Mouse (Mus musculus): ENCODE data around the gene Dock1. TPM values are rescaled to one million over a fixed set of nuclear protein-coding genes. Genes with fewer than 3 reads are reported as not detected.

Gene Dock1
- total RNA-seq (2021) = 1 to 10 TPM; 7.3 to 8.8 TPM
- long read RNA-seq, experiment 1 = 0 reads
- long read RNA-seq, experiment 2, partial matches to known transcripts = 1 of 5 reads
- long read RNA-seq, experiment 2, other reads (novel, unspliced or antisense) = 3 of 5 reads

DNA sequence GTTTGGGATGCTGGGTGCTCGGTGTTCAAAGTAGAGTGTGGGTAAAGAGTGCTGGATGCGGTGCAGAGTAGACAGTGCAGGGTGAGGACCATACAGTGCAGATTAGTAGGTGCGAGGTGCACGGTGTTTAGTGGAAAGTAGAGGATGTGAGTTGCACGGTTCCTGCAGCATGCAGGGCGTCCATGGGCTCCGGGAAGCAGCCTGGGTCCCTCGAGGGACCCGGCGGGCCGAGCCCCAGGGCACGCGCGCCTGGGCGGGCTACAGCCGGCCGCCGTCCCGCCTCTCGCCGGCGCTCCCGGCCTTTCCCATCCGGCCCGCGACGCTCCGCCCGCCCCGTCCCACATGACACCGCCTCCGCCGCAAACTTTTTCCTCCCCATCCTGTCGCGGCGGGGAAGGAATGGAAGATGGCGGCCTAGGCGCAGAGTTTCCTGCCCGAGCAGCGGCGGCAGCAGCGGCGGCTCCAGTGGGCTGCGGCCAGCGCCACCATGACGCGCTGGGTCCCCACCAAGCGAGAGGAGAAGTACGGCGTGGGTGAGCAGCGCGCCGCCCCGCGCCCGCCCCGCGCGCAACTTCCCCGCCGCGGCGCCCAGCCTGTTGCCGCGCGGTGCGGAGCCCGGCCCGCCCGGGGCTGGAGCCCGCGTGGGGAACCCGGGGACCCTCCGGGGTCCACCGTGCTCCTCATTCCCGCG is at the start of gene Dock1:
Dock1 (plus strand) TSS at position 343 of the 691 bp plus-strand sequence.
- peak; percentile 64 to 68 for DNase-seq
- intact Hi-C loops (cut with DNase I) = no loop called here

DNA sequence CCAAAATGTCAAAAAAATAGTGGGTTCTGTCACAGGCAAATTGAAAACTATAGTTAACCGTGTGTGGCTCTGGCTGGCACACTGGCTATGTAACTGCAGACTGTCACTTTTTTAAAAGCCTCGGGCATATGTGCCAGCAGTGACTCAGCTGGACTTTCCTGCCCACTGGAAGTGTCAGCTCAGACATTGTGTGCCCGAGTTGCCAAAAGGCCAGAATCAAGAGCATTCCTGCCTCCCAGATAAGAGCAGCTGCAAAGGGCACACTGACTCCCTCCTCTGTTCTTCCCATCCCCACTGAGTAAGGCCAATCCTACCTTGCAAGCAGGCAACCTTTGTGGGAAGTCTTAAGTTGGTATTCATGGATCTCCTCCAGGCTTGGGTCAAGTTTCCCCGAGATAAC is 42.5 kb upstream of the Dock1 start:
- intact Hi-C loops (cut with DNase I) = no loop called here
- DNase-seq = no peak

DNA sequence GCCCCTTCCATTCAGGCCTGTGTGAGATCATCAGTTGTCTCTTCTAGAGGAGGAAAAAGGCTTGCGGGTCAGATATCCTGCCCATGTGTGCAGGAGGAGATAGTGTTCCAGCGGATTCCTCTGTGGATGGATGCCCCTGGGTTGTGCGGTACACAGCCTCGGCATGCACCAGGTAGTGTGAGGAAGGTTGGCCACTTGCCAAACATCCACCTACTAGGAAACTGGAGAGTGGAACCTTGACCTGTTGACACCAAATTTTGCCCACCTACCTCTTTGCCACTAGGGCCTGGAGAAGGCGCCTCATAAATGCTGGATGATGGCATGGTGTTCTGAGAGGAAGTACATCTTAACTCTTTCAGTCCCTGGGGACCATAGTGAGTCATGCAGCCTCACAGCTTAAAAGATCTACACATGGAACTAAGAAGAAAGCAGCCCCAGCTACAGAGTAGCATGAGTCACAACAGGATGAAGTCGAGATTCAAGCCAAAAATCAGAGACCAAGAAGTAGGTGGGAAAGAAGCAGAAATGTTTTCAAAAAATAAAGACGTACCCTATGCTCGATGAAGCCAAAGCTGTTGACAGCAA is 20.1 kb upstream of the Dock1 start:
- no peak for DNase-seq
- intact Hi-C loops (cut with DNase I) = no loop called here

DNA sequence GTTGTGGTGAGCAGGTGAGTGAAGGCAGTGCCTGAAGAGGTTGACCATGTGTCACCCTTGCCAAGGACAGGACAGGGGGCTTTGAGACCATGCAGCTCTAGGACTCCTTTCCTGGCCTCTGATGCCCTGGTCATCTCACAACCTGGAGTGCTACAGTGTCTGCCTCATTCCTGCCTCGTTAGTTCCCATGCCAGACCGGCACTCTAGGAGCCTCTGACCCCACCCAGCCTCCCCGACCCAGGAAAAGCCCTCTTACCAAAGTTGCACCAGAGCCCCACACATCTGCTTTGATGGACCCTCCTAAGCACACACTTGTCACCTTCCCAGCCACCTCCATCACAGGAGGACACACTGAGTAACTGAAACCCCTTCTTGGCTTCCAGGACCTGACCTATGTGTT is 19.4 kb upstream of the Dock1 start:
- DNase-seq = no peak
- intact Hi-C loops (cut with DNase I) = no loop called here

DNA sequence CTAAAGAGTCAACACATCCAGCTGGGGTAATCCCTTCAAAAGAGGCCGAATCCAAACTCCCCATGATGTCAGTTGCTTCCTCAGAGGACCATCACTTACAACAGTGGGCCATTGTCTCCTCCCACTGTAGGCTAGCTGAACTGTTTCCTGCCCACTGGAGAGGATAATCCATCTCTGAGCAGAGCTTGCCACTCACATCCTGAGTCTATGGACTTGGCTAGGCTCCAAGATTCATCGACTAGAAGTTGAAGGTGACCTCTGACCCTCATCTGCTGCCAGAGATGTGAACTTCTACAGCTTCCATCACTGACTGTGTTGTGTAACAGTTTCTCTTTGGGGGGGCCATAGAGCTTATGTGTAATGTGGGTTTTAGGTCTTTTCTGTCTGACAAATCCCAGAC is 7.2 kb upstream of the Dock1 start:
- no peak for DNase-seq

DNA sequence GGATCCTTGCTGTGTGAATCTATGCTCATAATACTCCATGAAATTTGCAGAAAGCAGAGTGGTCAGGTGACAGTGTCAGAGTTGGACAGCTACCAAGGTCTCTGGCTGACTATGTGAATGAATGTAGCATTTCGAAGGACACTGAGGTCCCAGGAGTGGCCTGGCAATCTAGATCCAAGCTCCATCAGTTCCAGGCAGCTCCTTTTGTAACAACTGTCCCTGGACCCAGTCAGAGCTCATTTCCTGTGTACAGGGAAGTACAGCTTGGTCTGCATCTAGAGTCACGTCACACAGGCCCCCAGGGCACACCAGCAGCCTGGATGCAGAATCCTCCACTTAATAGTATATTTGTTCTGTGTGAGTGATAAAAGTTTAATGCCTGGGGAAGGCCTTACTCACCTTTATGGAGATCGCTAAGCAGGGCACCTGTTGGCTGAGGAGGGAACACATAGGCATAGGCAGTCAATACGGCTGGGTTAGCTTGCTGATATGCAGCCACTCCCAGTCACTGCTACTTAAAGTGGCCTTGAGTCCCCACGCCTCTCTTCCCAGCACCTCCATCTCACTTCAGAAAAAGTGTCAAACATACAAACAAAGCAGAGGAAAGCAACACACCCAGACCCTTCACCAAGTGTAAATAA is 4.7 kb upstream of the Dock1 start:
- intact Hi-C loops (cut with DNase I) = no loop called here
- no peak for DNase-seq

More for the DNA sequence above, 7.2 kb upstream of the Dock1 start:
- intact Hi-C loops (cut with DNase I) = no loop called here

DNA sequence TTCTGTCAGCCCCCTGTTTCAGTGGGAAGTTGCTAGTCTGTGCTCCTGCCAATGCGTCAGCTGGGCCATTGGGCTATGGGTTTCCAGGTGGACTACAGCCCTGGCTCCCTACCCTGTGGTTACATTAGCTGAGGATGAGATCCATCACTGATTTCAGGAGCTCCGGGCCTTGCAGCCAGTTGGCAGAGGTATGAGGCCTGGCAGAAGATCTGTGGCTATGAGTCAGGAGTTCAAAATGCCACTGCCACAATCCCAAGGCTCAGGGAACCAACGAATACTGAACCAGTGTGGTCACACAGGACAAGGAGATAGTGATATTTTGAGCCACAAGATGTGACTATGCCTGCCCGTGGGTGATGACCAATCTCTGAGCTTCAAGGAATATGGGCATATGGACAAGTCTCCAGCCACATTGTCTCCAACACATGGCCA is 3.2 kb upstream of the Dock1 start:
- no peak for DNase-seq

DNA sequence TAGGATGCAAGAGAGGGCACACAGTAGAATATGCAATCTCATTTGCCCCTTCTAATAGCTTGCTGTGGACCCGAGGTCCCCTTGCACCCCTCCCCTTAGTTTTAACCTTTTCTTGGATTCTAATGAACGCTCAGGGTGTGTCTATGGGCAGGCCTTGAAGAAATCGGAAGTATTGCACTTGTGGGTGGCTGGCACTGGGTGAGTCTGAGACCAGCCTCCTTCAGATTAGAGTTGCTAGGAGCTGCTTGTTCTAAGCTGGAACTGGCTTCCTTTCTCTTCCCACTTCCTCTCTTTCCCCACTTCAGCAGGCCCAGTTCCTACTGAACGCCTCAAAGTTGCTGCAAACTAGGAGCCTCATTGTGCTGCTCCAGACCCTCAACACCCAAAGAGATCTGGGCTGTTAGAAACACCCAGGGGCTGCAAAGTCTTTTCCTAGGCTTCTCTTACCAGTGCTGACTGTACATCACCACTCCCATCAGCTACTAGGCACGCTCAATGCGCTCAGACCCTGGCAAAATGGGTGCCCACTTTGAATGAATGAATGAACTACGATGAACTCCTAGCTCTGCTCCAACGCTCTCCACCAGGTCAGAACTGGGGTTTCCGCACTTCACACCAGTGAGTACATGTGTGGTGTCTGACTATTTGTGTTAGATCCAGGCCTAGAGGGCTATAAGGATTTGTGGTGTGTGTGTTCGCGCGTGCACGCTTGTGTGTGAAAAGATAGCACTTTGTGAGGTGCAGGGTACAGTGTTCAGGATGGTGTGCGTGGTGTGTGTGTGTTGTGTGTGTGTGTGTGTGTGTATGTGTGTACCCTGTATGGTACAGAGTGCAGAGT is 761 bp upstream of the Dock1 start:
- no peak for DNase-seq
- intact Hi-C loops (cut with DNase I) = no loop called here

More for the DNA sequence above, 3.2 kb upstream of the Dock1 start:
- intact Hi-C loops (cut with DNase I) = no loop called here

DNA sequence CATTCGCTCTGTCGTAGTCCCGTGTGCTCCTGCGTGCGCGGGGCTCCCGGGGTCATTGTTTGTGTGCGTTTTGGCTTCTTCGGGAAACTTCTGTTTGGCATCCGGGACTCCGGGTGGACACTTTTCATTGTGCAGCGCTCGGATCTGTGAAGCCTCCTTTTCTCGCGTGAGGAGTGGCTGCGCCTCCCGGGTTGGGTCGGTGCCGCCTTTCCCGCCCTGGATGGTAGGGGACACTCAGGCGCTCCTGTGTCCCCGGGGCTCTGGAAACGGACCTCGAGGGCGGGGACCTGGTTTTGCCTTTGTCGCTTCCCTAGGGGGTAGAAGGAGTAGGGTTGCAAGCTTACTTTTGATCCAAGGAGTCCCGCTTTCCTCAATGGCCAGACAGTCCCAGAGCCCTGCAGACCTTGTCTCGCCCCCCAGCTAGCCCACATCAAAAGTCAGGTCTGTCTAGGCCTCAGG is 578 bp downstream of the Dock1 start:
- DNase-seq = peak; percentile 25 to 53
- intact Hi-C loops (cut with DNase I) = no loop called here

DNA sequence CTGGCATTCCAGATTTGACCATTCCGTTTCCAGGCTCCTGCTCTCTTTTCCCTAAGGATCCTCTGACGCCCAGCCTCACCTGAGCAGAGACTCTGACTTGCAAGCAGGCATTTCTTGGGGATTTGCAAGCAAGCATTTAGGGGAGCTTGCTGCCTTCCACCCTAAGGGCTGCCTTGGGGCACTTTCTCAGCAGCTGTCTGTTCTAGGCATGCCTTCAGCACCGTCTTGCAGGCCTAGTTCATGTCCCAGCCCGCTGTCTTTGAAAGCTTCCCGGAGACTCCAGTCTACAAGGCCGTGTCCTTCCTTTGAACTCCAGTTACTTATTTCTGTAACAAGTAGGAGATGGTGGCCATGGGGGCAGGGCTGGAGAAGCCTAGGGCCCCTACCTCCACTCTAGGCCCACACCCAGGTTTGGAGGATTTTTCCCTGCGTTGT is 1.0 kb downstream of the Dock1 start:
- intact Hi-C loops (cut with DNase I) = no loop called here
- no peak for DNase-seq

DNA sequence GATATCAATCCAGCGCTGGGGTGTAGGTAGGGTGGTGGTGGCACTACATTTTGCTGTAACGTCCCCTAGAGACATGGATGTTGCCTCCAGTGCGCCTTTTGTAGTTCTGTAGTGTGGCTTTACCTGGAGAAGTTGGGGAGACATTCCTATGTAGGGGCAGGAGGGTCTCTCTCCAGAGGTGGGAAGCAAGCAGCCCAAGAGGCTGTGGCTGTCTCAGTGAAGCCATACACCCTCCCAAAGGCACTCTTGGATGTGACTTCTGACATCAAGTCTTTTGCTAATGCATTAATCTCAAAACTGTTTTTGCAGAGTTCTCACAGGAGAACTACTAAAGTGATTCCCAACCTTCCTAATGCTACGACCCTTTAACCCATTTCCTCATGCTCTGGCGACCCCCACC is 2.7 kb downstream of the Dock1 start:
- intact Hi-C loops (cut with DNase I) = no loop called here
- no peak for DNase-seq

DNA sequence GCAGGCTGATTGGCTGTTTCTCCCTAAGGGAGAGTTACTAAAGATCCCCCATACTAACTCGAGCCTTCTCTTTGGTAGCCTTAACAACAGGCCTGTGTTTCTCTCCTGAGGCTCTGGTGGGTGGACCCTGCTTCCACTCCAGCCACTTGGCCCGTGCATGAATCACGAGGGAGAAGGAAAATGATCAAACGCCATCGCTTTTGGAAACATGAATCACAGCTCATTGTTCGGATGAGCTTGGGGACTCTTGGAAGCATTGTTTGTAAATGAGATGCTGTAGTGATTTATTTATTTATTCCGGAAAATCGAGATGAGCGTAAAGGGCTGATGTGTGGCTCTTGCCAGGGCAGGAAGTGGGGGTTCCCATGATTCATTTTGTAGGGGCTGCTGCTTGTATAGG is 3.5 kb downstream of the Dock1 start:
- DNase-seq = no peak
- intact Hi-C loops (cut with DNase I) = loop anchor here (2.0 kb wide), 1 partner anchor 31 kb away; no protein-coding TSS in a partner anchor

DNA sequence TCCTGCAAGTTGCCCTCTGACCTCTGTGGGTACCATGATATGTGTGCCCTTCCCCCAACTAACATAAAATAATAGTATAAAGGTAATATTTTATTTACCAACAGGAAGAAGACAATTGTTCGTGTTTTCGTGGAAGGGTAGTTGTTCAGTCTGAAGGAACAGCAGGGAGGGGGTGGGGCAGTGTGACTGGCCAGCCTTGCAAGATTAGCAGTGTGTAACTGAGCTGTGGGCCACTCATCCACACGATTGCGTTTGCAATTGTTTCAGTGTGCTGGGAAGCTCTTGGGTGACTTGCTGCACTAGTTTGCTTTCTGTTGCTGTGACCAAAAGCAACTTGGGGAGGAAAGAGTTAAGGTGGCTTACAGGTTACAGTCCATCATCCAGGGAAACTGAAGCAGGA is 7.4 kb downstream of the Dock1 start:
- no peak for DNase-seq
- intact Hi-C loops (cut with DNase I) = no loop called here

DNA sequence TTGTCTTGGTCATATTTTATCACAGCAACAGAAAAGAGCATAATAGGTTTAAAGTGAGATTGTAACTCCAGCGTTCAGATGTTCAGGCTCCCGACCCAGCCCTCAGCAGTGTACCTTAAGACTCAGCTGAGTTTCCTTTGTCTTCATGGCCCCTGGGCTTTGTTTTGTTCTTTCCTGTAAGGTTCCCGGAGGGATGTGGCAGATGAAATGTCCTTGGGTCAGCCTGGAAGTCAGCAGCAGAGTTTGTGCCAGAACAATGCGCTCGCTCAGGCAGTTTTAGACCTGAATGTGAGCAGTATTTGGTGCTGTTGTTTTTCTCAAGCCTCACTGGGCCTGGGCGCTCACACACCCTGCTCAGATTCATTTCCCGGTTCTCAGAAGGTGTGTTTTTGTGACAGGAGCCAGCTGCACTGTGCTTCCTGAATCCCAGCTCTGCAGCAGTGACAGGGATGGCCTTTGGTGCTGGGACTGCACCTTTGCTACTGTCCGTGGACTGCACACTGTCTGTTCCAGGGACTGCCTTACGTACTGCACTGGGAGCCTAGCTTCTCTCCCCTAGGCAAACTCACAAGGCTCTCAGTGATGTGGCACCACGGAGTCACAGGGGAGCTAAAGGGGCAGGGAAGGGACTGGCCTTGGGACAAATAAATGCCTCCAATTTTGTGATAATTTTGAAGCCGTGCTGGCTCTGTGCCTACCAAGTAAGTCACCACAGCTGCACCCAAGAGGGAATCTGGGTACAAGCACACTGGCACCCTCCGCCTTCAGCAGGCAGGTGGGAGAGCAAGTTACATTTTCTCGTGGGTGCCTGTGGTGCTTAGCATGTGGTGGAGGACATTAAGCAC is 9.1 kb downstream of the Dock1 start:
- intact Hi-C loops (cut with DNase I) = no loop called here
- no peak for DNase-seq

DNA sequence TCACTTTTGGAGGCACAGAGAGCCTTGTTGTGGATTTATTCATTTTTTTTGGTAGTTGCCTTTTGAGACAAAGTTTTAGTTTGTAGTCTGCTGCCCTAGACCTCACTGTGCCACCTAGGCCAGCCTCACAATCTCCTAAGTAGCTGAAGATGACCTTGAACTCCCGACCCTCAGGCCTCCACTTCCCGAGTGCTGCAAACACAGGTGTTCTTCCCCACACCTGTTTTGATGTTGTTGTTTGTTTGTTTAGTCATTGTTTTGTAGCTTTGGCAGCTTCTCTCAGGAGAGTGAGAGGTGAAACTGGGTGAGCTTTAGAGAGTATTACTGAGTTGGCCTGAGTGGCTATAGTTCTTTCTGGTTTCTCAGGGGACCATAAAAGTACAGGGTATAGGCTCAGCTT is 9.7 kb downstream of the Dock1 start:
- DNase-seq = no peak
- intact Hi-C loops (cut with DNase I) = no loop called here

DNA sequence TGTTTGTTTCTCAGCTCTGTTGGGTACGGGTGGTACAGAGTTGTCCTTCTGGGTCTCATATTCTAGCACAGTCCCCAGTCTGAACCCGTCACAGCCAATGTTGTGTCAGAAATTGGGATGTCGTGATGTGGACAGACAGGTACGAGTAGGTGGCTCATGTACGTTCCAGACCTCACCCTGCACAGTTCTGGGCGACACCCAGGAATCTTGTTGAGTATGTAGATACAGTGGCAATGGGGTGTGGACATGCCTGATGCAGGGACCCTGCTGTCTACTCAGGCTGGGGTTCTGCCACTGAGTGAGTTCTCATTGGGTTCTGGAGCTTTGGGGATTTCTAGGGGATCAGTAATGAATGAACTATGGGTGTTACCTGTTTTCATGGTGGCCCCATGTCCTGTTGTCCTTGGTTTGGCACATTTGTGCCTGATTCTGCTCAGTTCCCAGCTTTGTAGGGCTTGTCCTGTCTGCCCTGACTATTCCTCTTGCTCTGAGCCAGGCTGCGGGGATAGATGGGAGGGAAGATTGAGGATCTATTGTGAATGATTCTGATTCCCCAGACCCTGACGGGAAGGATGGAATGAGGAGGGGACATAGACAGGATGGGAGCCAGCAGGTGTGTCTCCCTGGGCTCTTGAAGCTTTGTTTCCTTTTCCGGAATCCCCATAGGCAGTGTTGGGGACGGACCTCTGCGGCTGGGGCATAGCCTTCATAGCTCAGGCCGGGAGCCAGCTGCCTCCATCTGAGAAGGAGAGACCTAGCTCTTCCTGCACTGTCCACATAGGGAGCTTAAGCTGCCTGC is 11.5 kb downstream of the Dock1 start:
- intact Hi-C loops (cut with DNase I) = no loop called here

DNA sequence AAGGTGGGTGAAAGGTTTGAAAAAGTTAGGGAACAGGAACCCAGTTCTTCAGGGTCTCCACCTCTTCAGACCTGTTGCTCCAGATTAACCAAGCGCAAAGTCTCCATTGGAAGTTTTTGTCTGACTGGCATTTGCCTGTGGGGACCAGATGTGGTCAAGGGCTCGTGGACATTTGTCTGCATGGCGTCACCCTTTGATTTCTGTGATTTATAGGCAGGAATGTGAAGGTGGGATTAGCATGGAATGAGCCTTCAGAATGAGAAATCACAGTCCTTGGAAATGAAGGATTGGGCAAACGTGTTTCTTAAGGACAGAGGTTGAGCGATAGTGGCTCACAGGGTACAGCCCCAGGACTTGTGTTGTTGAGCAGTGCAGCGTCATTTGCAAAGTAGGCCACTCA is 17.9 kb downstream of the Dock1 start:
- intact Hi-C loops (cut with DNase I) = no loop called here
- no peak for DNase-seq

More for the DNA sequence above, 11.5 kb downstream of the Dock1 start:
- no peak for DNase-seq

DNA sequence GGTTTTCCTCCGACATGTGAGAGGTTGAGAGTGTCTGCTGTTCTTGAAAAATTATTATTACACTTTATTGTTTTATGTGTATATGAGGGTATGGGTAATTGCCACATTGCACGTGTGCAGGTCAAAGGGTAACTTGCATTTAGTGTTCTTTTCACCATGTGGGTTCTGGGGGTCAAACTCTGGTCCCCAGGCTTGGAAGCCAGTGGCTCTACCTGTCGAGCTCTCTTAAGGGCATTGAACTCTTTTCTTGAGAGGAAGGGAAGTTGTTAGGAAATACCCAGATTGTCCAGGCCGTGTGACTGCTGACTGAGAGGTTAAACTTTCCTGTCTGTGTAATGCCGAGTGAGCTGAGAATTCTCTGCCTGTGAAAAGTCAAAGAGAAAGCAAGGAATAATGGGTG is 19.7 kb downstream of the Dock1 start:
- DNase-seq = no peak

DNA sequence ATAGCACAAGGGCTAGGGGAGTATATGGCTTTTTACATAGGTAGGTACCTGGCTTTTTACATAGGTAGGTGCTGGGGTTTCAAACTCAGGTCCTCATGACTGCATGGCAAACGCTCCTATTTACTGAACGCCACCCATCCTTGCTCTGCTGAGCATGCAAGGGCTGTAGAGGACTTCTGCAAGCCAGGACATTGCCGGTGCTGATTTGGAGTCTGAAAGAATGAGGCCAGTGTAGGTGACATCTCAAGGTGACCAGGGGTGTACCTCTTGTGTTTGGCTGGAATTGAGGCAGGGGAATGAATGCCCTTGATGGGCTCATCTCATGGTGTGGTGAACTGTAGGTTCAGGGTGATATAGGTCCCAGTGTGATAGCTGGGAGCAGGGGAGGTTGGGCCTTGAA is 20.4 kb downstream of the Dock1 start:
- no peak for DNase-seq
- intact Hi-C loops (cut with DNase I) = no loop called here

More for the DNA sequence above, 19.7 kb downstream of the Dock1 start:
- intact Hi-C loops (cut with DNase I) = no loop called here
